Mouse (Mus musculus) regulatory T cell (primary cell): ENCODE results near the gene Bex1.
"Not testable (repeated sequence)": the region's sequence is repeated elsewhere in the genome, so short reads cannot be mapped to it uniquely, and the experiment has no call there.

Experiments used
- in situ Hi-C: fragments of 300-600 bp; cut with MboI, MseI; formaldehyde crosslinking; loops from one replicate; pipeline ENCODE4 v1.15.1; 2025; ENCODE audit warnings: high pct_unique_total_duplicates

Gene Bex1

GRCm38 (mm10) chrX:136214729-136215677 is at the start of gene Bex1, which contains the start of gene Tceal7:
TSS of gene Bex1 (minus strand) at chrX:136215513.
TSS of gene Tceal7 (plus strand) at chrX:136214779.
- in situ Hi-C loops = not testable (repeated sequence)

- in situ Hi-C loops = no loop called here
These were observed 36.9 kb upstream of the Bex1 start for GRCm38 (mm10) chrX:136252023-136252729.

- in situ Hi-C loops = no loop called here
These were observed 34.4 kb upstream of the Bex1 start for GRCm38 (mm10) chrX:136249671-136250070.

- in situ Hi-C loops = no loop called here
These were observed 33.5 kb upstream of the Bex1 start for GRCm38 (mm10) chrX:136248811-136249210.

- in situ Hi-C loops = no loop called here
These were observed 30.3 kb upstream of the Bex1 start for GRCm38 (mm10) chrX:136245521-136246071.

- in situ Hi-C loops = no loop called here
These were observed 29.4 kb upstream of the Bex1 start, which contains the start of gene Tceal9 for GRCm38 (mm10) chrX:136244574-136245229. TSS of gene Tceal9 (plus strand) at chrX:136245079.

- in situ Hi-C loops = no loop called here
These were observed 27.9 kb upstream of the Bex1 start for GRCm38 (mm10) chrX:136243181-136243580.

GRCm38 (mm10) chrX:136238118-136238517 is 22.8 kb upstream of the Bex1 start:
- in situ Hi-C loops = loop anchor here (5.0 kb wide), 1 partner anchor 64 kb away; no protein-coding TSS in a partner anchor

- in situ Hi-C loops = no loop called here
These were observed 12.5 kb upstream of the Bex1 start for GRCm38 (mm10) chrX:136227768-136228167.

- in situ Hi-C loops = no loop called here
These were observed 8.4 kb upstream of the Bex1 start for GRCm38 (mm10) chrX:136223714-136224113.

GRCm38 (mm10) chrX:136216303-136216702 is 990 bp upstream of the Bex1 start:
- in situ Hi-C loops = no loop called here

- in situ Hi-C loops = no loop called here
These were observed 1.9 kb downstream of the Bex1 start for GRCm38 (mm10) chrX:136213396-136213795.

- in situ Hi-C loops = no loop called here
These were observed 10.9 kb downstream of the Bex1 start for GRCm38 (mm10) chrX:136204406-136204805.

GRCm38 (mm10) chrX:136203664-136204066 is 11.6 kb downstream of the Bex1 start, which contains the start of gene Tceal5:
TSS of gene Tceal5 (minus strand) at chrX:136203876.
- in situ Hi-C loops = no loop called here

GRCm38 (mm10) chrX:136203257-136203656 is 12.1 kb downstream of the Bex1 start:
- in situ Hi-C loops = no loop called here

- in situ Hi-C loops = loop anchor here (5.0 kb wide), 1 partner anchor 110 kb away; no protein-coding TSS in a partner anchor
These were observed 18.4 kb downstream of the Bex1 start for GRCm38 (mm10) chrX:136196873-136197272.

- in situ Hi-C loops = loop anchor here (5.0 kb wide), 1 partner anchor 112 kb away; no protein-coding TSS in a partner anchor
These were observed 19.9 kb downstream of the Bex1 start for GRCm38 (mm10) chrX:136195193-136195944.

GRCm38 (mm10) chrX:136183107-136183506 is 32.2 kb downstream of the Bex1 start:
- in situ Hi-C loops = no loop called here

- in situ Hi-C loops = no loop called here
These were observed 34.3 kb downstream of the Bex1 start for GRCm38 (mm10) chrX:136180897-136181553.

- in situ Hi-C loops = no loop called here
These were observed 42.5 kb downstream of the Bex1 start for GRCm38 (mm10) chrX:136172786-136173185.
